Mouse (Mus musculus): ENCODE measurements around the gene Myo1c. TPM values are rescaled to one million over a fixed set of nuclear protein-coding genes. Genes with fewer than 3 reads are reported as not detected.

Gene Myo1c
- 119 and 191 TPM in 2 replicates for polyA plus RNA-seq (2012; ENCODE audit: low replicate concordance)

DNA sequence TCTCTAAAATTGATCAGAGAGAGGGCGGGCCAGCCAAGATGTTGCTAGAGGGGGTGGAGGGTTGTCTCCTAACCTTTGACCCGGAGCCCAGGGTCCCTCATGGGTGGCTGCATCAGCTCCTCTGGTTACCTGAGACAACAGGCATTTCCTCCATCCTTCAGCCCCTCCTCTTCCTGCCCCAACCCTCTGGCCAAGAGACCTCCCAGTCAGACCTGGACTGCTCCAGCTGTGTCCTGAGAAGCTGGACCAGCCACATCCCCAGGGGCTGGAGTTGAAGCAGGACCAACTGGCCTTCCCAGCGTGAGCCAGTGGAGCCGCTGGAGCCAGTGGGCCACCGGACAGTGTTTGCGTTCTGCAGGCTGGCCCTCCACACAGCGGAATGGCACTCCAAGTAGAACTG, at the start of gene Myo1c:
Gene Myo1c (plus strand): TSS at position 194 of the 400 bp plus-strand sequence.

DNA sequence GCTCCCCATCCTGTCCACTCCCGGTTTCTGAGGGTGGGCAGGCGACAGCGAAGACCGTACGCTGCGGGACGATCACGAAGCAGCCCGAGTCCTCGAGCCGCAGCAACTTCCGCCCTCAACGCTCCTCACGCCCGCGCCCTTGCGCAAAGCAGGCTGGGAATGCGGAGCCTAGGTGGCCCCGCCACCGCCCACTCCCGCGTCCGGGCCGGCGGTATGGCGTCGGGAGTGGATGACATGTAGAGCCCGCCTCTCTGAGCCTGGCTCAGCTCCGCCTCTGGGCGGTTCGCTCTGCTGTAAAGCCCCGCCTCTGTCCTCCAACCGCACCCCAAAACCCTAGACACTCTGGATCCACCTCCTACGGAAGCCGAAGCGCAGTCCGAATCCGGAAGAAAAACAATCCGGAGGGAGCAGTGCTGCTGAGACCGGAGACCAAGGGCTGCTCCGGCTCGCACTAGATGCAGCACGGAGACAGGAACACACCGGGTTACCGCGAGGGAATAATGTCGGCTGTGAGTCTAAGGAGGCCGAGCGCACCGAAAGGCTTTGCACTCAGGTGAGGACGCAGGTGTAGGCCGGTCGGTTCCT, 19.6 kb upstream of the Myo1c start, which contains the start of gene Inpp5k:
Gene Inpp5k (plus strand): TSS at position 344 of the 585 bp plus-strand sequence.

DNA sequence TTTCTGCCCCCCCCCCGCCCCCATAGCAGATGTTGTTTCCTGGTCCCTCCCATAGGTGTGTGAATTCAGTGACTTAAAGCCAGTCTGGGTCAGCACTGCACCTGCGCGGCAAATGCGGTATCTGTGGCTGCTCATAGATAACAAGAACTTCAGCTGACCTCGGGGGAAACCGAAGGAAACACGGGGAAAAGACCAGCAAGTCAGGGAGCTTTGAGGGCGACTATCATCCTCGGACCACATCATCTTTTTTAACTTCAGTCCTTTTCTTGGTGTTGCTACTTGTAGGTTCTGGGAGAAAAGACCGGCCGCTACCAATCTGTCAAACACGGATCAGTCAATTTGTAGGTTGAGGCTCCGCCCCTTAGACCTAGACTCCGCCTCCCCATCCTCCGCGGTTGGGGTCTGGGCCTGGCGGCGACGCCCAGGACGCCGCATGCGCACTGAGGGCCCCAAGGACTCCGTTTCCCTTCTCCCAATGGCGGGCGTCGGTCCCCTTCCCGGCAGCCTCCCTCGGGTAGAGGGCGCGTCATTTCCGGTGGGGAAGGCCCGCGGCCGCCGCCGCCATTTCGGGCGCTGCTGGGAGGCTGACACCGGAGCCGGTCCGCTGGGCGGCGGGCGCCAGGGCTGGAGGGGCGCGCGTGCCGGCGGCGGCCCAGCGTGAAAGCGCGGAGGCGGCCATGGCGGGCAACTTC, 28.6 kb downstream of the Myo1c start, which contains the start of gene Crk:
Gene Crk (plus strand): TSS at position 513 of the 692 bp plus-strand sequence.

Other genes starting within 250 kb of the Myo1c start
- 1.9 and 3.1 TPM in 2 replicates for gene Serpinf1, start 227.8 kb upstream of the Myo1c start, polyA plus RNA-seq (2012; ENCODE audit: low replicate concordance)
- gene Serpinf2, start 210.9 kb upstream of the Myo1c start, polyA plus RNA-seq (2012; ENCODE audit: low replicate concordance): 0.07 TPM in 1 of 2 replicates, not detected in the other
- gene Wdr81, start 195.8 kb upstream of the Myo1c start, polyA plus RNA-seq (2012; ENCODE audit: low replicate concordance): 47.7 and 48.9 TPM in 2 replicates
- 4.7 and 6.8 TPM in 2 replicates for gene Tlcd2, start 188.8 kb upstream of the Myo1c start, polyA plus RNA-seq (2012; ENCODE audit: low replicate concordance)
- 35.6 and 48.5 TPM in 2 replicates for gene Prpf8, start 163.7 kb upstream of the Myo1c start, polyA plus RNA-seq (2012; ENCODE audit: low replicate concordance)
- 0.62 and 1.0 TPM in 2 replicates for gene Rilp, start 140.4 kb upstream of the Myo1c start, polyA plus RNA-seq (2012; ENCODE audit: low replicate concordance)
- 0.47 and 1.5 TPM in 2 replicates for gene Scarf1, start 137.0 kb upstream of the Myo1c start, polyA plus RNA-seq (2012; ENCODE audit: low replicate concordance)
- gene Slc43a2, start 118.8 kb upstream of the Myo1c start, polyA plus RNA-seq (2012; ENCODE audit: low replicate concordance): 63.1 and 118 TPM in 2 replicates
- 51.6 and 123 TPM in 2 replicates for gene Pitpna, start 62.4 kb upstream of the Myo1c start, polyA plus RNA-seq (2012; ENCODE audit: low replicate concordance)
- gene Inpp5k, start 19.5 kb upstream of the Myo1c start, polyA plus RNA-seq (2012; ENCODE audit: low replicate concordance): 23.2 and 144 TPM in 2 replicates
- 122 and 250 TPM in 2 replicates for gene Crk, start 28.8 kb downstream of the Myo1c start, polyA plus RNA-seq (2012; ENCODE audit: low replicate concordance)
- 107 and 139 TPM in 2 replicates for gene Ywhae, start 82.4 kb downstream of the Myo1c start, polyA plus RNA-seq (2012; ENCODE audit: low replicate concordance)
- gene Doc2b, start 145.5 kb downstream of the Myo1c start, polyA plus RNA-seq (2012; ENCODE audit: low replicate concordance): not detected in 2 replicates